Comparison of ENCODE assay signal across 12 mouse cellular contexts in the genomic region with DNA sequence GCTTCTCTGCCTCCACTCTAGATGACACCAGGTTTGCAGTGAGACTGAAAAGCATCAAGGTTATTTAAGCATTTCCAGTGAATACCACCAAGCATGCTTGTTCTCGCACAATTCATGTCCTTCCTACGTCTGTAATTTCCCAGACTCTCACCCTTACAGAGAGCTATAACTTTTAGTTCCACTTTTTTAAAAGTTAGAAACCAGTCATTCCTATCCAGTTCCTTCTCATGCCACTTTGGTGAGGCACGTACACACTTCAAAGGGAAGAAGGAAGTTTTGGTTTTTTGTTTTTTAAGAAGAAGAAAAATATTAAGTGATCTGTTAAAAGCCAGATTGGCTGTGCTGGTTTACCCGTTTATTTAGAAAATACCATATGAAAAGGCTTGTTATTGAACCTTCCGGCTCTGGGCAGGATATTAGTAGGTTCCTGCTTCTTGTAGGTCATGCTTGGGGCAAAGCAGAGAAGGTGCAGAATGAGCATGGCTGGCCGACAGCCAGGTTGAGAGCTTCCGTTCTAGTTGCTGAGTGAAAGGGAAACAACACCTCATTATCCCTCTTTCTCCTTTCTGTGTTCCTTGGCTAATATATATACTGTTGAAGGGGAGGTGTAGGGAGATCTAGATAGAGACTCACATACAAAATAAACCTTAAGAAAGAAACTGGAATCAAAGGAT.
DNase-seq lines count a peak whose midpoint lies in the region; ATAC-seq and TF ChIP-seq lines count a peak whose summit lies in the region.
"Had no signal": no experiment of that assay in that cellular context is flagged by ENCODE, and none has a peak within 500 bp of the region (broad histone marks: within the 10 kb centered on the region; RNA-seq: fewer than 3 reads in every experiment).

No protein-coding gene starts in this region.

- DNase-seq in liver, adult 2 months (ENCODE audit: extremely low read depth, low read depth, low spot score): peak; percentile 12
- no peak for DNase-seq in liver
- peak; percentile 80 for DNase-seq in kidney, postnatal 10 days
- DNase-seq in thymus, postnatal 14 days: no peak
- DNase-seq in c-Kit-positive CD71-positive TER-119-positive erythroid progenitor cells, embryonic 14.5 days (ENCODE audit: low spot score): no peak

- no peak for TF ChIP-seq POLR2A in liver, adult 2 months (IDR thresholded peaks at IDR 0.05; ENCODE audit: extremely low read depth, insufficient read depth, low read length)
- no peak for TF ChIP-seq POLR2A in small intestine, adult 2 months (IDR thresholded peaks at IDR 0.05; ENCODE audit: low read depth, low read length)

- no peak overlapping the region for H3K27ac ChIP-seq in liver, adult 2 months (replicated peaks; ENCODE audit: insufficient read depth, low read depth, low read length)
- peak overlapping the region; percentile 15; the same call in 1 of the 2 replicates for H3K27ac ChIP-seq in small intestine, adult 2 months (ENCODE audit: insufficient read depth, low read depth, low read length)
- H3K27ac ChIP-seq: heart, embryonic 15.5 days; liver, embryonic 12.5 days; neural tube, embryonic 15.5 days had no signal

- TF ChIP-seq CTCF in liver, adult 2 months (IDR thresholded peaks at IDR 0.05; ENCODE audit: low read depth, low read length): no peak
- no peak for TF ChIP-seq CTCF in small intestine, adult 2 months (IDR thresholded peaks at IDR 0.05; ENCODE audit: extremely low read depth, insufficient read length, insufficient replicate concordance, low read depth, low read length)

- H3K4me1 ChIP-seq in liver, adult 2 months (ENCODE audit: control insufficient read depth, insufficient read depth, low read length): peaks cover 2% of the 10 kb centered on the region
- peaks cover 2% of the 10 kb centered on the region; the same call in 1 of the 2 replicates for H3K4me1 ChIP-seq in small intestine, adult 2 months (ENCODE audit: control insufficient read depth, insufficient read depth, insufficient read length, low read length)
- H3K4me1 ChIP-seq: liver, embryonic 12.5 days had no signal

- no peak overlapping the region for H3K9ac ChIP-seq in liver, adult 2 months (ENCODE audit: low read depth, low read length)
- H3K9ac ChIP-seq: heart, embryonic 15.5 days; liver, embryonic 12.5 days; neural tube, embryonic 15.5 days had no signal

- H3K36me3 ChIP-seq in liver, adult 2 months (ENCODE audit: control insufficient read depth, insufficient read depth, low read length): no peaks in the 10 kb centered on the region
- H3K36me3 ChIP-seq in small intestine, adult 2 months (ENCODE audit: control insufficient read depth, insufficient read depth, low read length): no peaks in the 10 kb centered on the region
- H3K36me3 ChIP-seq: heart, embryonic 15.5 days; liver, embryonic 12.5 days; neural tube, embryonic 15.5 days had no signal

- peak; percentile 47 for ATAC-seq in granulocyte monocyte progenitor cell, adult 5-6 weeks (replicated peaks; ENCODE audit: poor library complexity, severe bottlenecking)
- ATAC-seq in frontal cortex, adult (ENCODE audit: low TSS enrichment): no peak
- ATAC-seq: liver, embryonic 12.5 days; Patski had no signal

- H3K79me2 ChIP-seq in liver, adult 2 months (ENCODE audit: control insufficient read depth, insufficient read depth, low read length): no peaks in the 10 kb centered on the region

- 73% methylated on average over 7 of the region's 7 CpGs for WGBS in liver, adult 2 months
- 52% methylated on average over 7 of the region's 7 CpGs for WGBS in small intestine, adult 2 months

- H3K4me3 ChIP-seq in liver, adult 2 months (ENCODE audit: insufficient read depth, low read depth, low read length): no peak overlapping the region
- H3K4me3 ChIP-seq in small intestine, adult 2 months (ENCODE audit: low read depth, low read length): no peak overlapping the region
- H3K4me3 ChIP-seq: heart, embryonic 15.5 days; liver, embryonic 12.5 days; neural tube, embryonic 15.5 days had no signal

- H3K27me3 ChIP-seq in liver, adult 2 months (ENCODE audit: control insufficient read depth, insufficient read depth, low read length): no peaks in the 10 kb centered on the region
- H3K27me3 ChIP-seq in small intestine, adult 2 months (ENCODE audit: control insufficient read depth, insufficient read depth, low read length): no peaks in the 10 kb centered on the region
- H3K27me3 ChIP-seq: heart, embryonic 15.5 days; liver, embryonic 12.5 days; neural tube, embryonic 15.5 days; Patski had no signal

Comparison
In these comparisons a context has a peak if more than half of its experiments do, and no peak if none do; other contexts are left out.
1. DNase-seq: peak in liver, adult 2 months (single experiment) and kidney, postnatal 10 days (single experiment); none in liver (single experiment), thymus, postnatal 14 days (single experiment) and c-Kit-positive CD71-positive TER-119-positive erythroid progenitor cells, embryonic 14.5 days (single experiment).